Mouse (Mus musculus) liver, adult 2 months (tissue): ENCODE measurements around the gene Mlh3.

Experiments used
- CTCF ChIP-seq: fragments of 200-500 bp; IDR thresholded peaks from 2 replicates; pipeline ENCODE4 v1.5.1; 2011; ENCODE audit warnings: low read depth, low read length, control low read depth
- POLR2A ChIP-seq: fragments of 200-500 bp; IDR thresholded peaks from 2 replicates; pipeline ENCODE4 v1.6.1; 2011; ENCODE audit warnings: low read length, control low read depth; ENCODE audit not compliant: insufficient read depth; ENCODE audit errors: extremely low read depth

DNA sequence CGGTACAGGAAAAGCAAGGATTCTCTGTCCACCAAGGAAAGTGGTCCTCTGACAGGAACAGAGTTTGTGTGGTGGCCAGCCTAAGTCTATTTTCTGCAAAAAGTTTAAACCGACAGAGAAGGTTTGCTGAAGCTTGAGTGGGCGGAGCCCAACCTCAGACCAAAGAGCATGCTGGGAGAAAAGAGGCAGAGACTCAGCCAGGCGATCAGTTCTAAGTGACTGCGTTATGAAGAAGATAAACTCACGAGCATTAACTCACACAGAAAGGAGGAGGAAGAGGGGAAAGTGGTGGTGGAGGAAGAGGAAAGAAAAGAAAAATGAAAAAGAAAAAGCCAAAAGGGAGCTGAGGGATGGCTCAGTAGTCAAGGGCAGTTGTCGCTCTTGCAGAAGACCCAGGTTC, 80.1 kb downstream of the Mlh3 start:
- TF ChIP-seq POLR2A, result no peak
- no peak for TF ChIP-seq CTCF
